Mouse (Mus musculus) adrenal gland, postnatal 10 days (tissue): ENCODE measurements at regions not wholly inside any gene's neighbourhood (a gene's known extent, or its start where the extent isn't known, plus 50 kb on each side); places are given as distances from the start of the nearest gene placed in this dataset.

Experiments used
- DNase-seq: peaks from one replicate; pipeline ENCODE4 v3.0.0; 2021; ENCODE audit warnings: mixed read lengths

DNA sequence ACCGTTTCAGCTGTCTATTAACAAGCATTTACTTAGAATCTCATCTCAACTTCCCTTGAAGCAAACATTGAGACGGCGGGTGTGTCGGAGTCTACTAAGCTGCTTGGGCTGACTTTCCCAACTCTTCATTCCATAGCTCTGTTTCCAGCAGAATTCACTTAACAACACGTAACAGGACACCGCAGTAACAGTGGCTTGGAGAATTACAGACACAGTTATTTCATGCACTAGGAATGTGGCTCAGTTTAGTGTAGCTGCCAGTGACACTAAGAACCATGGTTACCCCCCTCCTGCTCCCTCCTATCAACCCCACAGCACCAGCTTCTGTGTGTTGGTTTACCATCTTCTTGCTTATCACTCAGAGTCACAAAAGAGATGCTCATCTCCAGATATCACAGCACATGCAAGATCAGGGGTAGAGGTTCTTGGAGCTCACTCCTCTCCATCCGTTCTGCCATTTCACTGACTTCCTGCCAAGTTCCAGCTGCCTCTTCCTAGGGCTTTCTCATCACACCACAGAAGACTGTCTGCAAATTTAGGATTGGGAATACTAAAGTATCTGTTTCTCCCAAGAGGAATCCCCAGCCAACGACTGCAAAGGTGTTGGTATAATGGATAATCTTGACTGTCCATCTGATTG lies 90.7 kb downstream of the Banf2 start:
- no peak for DNase-seq

DNA sequence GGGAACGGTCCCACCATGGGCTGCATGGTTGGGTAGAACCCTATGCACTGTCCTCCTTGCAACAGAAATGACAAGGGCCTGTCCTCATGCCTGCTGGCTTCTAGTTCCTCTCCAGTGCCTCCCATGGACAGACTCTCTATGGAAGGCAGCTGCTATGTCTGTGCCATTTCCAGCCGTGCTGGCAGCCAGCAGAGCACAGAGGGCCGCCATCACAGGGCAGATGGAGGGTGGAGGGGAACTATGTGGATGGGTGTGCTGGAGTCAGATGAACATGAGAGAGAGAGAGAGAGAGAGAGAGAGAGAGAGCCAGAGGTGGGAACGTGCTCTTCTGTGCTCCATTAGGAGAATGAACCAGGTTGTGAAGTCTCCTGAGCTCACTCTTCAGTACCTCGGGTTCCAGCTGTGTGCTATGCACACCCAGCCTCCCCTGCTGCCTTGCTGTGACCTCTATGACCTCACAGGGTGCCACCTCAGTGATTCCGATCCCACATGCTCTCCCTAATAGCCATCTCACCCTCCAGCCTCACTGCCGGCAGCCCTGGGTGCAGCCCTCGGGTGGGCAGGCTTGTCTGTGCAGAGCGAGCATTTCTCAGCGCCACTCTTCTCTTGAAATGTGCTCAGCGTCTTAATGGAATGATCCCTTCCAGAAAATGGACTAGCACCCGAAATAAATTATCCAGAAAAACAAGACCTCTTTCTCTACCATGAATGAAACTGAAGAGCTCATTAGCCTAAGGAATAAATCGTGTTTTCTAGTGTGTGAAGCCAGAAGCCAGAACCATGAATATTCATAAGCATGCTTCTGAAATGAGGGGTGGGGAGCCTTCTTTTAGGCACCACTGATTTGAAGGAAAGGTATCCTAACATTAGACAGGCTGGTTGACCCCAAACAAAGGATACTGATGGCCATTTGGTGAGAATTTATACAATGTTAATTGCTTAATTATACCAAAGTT lies 94.5 kb downstream of the Banf2 start:
- DNase-seq, result no peak

GRCm38 (mm10) chr2:144128038-144128402 lies 95.2 kb downstream of the Banf2 start:
- DNase-seq, result no peak

DNA sequence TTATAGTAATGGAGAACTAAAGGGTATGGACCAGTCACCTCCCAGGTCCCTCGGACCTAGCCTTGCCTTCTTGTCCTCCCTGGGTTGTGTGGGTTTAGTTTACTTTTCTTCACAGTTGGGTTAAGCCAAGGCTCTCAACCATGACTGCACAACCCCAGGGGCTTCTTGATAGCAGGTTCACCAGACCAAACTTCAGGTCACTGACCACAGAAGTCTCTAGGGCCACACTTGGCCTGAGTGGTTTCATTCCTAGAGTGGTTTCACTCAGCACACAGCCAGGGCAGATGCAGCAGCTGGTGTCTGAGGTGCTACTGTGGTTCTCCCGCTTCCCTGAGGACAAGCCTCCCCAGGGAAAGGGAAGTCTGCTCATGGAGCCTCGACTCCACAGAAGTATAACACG lies 95.7 kb downstream of the Banf2 start:
- DNase-seq, result no peak

DNA sequence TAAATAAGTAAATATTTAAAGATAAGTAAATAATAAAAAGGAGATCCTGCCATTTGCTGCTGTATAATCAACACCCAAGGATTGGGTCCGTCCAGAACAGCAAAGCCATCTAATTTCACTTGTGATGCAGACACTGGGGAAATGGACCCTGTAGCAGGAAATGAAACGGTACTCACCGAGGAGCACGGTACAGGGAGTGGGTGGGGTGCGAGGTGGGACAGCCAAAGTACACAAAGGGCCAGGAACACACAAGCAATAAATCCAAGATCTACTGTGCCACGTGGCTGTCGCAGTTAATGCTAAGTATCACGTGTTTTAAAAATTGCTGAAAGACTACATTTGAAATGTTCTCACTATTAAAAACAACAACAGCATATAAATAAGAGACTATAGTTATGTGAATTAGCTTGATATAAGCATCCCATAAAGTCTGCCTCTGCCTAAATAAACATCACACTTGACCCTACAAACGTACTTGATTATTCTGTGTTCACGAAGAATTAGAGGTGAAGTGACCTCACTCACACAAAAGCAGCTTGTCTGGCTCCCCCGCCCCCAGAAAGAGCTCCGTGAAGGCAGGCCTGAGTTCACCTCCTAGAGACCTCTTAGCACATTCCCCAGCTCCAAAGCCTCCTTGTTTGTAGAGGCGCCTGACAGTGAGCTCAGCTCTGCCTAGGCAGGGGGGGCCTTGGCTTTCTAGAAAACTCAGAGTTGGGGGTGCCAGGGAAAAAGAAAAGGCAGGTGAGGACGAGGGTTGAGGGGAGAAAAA lies 101.1 kb downstream of the Banf2 start:
- no peak for DNase-seq

DNA sequence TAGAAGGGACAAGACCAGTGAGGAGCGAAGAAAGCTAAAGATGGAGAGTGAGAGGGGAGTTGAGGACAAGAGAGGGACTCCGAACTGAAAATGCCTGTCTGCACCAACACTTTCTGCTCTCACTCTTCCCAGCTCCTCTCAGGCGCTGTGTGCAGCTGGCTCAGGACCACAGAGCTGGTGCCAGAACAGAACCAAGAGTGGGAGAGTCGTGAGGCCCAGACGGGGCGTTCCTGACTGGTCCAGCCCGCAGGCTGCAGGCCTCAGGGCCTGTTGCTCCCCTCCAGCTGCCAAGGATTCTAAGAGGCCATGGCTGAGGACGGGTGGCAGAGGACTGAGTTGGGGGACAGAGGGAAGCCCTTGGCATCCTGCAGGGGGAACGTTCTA lies 101.7 kb downstream of the Banf2 start:
- peak; percentile 20 for DNase-seq

GRCm38 (mm10) chr2:144135586-144135985 lies 102.7 kb downstream of the Banf2 start:
- no peak for DNase-seq

- no peak for DNase-seq
Observed at GRCm38 (mm10) chr2:144143620-144144384, 110.9 kb downstream of the Banf2 start.

GRCm38 (mm10) chr2:144144486-144145136 lies 111.8 kb downstream of the Banf2 start:
- no peak for DNase-seq

GRCm38 (mm10) chr2:144156456-144157211 lies 113.8 kb upstream of the Mgme1 start:
- DNase-seq, result no peak

GRCm38 (mm10) chr2:144157343-144157742 lies 113.1 kb upstream of the Mgme1 start:
- no peak for DNase-seq

GRCm38 (mm10) chr2:144158256-144158655 lies 112.2 kb upstream of the Mgme1 start:
- DNase-seq, result no peak

DNA sequence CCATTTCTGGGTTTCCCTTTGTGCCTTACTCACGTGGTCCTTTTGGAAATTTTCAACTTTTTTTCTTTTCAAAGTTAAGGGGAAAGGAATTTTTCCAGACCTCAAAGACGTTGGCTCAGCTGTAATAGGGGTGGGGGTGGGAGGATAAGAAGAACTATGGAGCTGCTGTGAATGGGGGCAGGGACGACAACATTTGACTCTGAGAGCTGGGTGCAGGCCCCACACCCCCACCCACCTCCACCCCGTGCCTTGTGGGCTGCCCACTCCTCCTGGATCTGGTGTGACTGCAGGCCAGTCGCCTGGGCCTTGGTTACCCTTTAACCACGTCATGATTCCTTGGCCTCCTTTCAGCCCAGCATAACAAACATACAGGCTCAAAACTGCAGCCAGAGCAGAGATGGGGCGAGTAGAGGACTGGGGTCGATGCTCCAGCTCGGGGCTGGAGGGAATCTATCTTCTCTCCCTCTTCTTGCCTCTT lies 110.6 kb upstream of the Mgme1 start:
- DNase-seq, result no peak

DNA sequence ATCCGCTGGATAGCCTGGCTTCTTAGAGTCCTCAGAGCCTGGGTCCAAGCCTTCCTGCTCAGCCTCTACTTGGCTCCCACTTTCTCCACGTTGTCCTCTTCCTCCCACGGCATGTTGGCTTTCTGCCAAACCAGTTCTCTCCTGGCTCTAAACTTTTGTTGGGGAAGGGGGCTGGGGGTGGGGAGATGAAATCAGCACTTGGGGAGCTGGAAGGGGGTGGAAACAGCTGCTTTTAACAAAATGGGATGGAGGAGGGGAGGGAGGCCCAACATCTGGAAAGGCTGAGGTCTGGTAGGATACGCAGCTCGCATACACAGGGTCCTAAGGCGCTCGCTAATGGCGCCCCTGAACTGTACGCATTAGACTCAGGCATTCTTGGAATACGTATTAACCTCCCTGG lies 110.0 kb upstream of the Mgme1 start:
- DNase-seq, result no peak

GRCm38 (mm10) chr2:144161852-144162251 lies 108.6 kb upstream of the Mgme1 start:
- DNase-seq, result no peak

DNA sequence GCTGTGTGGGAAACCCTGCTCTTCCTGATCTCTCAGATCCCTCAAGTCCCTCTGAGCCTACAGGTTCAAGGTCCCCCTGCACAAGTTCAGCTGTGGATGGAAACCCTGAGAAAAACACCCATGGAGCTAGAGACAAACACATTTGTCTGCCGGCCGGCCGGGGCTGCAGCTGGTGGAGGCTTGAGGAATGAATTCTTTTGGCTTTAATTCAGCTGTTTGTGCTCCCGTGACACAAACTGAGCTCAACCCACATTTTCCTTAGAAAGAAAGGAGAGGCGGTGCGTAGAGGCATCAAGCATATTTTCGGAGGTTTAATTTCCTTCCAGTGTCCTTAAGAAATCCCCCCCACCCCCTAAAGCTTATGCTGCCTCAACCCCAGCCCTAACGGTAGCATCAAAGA lies 106.4 kb upstream of the Mgme1 start:
- DNase-seq, result peak; percentile 47

- peak; percentile 84 for DNase-seq
Observed at GRCm38 (mm10) chr2:144164986-144165821, 105.3 kb upstream of the Mgme1 start.

- DNase-seq, result peak; percentile 36
Observed at GRCm38 (mm10) chr2:144166102-144166750, 104.2 kb upstream of the Mgme1 start.

DNA sequence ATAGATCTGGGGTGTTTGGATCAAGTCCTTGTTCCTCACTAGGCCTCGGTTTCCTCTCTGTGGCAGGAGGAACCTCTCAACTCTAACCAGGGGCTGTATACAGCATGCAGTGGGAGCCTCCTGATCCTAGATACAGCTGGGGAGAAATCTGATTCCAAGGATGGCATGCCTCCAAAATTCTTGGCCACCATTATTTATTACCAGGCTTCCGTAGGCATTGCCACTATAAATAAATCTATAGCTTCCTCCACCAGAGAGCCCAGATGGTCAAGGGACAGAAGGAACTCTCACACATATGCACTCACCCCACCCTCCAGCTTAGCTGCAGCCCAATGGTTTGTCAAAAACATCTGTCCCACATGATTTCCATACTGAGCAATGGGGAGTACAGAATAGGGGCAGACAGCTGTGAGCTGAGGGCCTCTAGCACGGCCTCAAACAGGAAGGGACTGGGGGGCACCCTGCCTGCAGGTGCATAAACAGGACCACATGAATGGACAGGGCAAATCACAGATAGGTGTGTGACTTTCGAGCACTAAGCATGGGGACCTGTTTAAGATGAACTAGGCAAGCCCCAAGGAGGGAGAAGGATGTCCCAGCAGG lies 100.8 kb upstream of the Mgme1 start:
- DNase-seq, result no peak
